Mouse (Mus musculus): ENCODE results near the gene Lcn8.

DNA sequence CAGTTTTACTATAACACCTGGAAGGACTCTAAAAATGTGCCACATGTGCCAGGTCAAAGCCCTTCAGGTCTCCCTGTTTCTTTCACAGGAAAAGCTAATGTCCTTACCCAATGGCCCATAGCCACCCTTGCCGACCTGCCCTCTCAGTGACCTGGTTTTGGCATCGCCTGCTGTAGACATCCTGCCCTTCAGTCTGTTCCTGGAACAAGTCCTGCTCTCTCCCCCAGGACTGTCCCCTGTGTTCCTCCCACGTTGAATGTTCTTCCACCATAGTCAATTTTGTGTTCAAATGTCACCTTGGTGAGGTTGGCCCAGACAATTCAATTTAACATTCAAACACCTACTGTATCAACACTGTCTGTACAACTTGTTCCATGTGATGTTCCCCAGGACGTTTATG, 44.0 kb downstream of the Lcn8 start:
- no peak for TF ChIP-seq CTCF (IDR thresholded peaks at IDR 0.05; ENCODE audit: low read depth, low read length)
- TF ChIP-seq TAL1 (conservative IDR thresholded peaks at IDR 0.05; ENCODE audit: low read depth, low read length), result no peak
- TF ChIP-seq GATA1 (IDR thresholded peaks at IDR 0.05; ENCODE audit: borderline replicate concordance, low read length), result no peak
- no peak for TF ChIP-seq POLR2AphosphoS5 (IDR thresholded peaks at IDR 0.05; ENCODE audit: insufficient replicate concordance, low read depth, low read length)
- TF ChIP-seq GATA2 (IDR thresholded peaks at IDR 0.05; ENCODE audit: borderline replicate concordance, low read depth, low read length), result no peak

Data from G1E (cell line).